In the genomic region with DNA sequence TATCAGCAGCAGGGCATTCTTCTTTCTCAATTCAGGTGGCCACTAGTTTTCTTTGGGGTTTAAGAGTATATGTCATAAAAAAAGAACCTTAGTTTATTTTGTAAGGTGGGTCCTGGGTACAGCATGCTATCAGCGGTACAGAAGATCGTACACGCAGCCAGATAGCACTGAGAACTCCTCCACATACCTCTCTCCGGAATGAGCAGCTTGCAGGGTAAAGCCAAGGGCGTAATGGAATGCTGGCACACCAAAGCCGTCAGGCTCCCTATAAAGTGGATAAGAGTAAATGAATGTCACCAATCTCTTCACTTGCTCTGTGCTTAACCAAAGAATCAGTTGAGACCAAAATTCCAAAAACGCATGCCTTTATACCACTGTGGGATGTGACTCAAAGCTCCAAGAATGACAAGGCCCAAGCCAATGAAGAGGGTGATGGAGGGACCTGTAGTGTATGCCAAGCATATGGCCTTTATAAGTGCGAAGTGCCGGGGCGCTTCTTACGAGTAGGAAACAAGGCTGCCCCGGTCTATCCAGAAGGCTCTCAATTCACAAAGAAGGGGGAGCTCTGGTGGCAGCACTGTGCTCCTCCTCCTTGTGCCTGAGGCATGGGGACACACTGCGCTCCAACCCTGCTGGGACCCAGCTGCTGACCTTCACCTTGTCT, we compare ENCODE assay signal across 22 mouse cellular contexts.
A peak's percentile ranks its signal among the peaks of the same experiment; 100 is the strongest.
DNase-seq lines count a peak whose midpoint lies in the region; ATAC-seq and TF ChIP-seq lines count a peak whose summit lies in the region.
"Had no signal": no experiment of that assay in that cellular context is flagged by ENCODE, and none has a peak within 500 bp of the region (broad histone marks: within the 10 kb centered on the region; RNA-seq: fewer than 3 reads in every experiment).

No protein-coding gene starts in this region.

- no peak for TF ChIP-seq CTCF in C2C12 (IDR thresholded peaks at IDR 0.05; ENCODE audit: control insufficient read depth, insufficient read depth, insufficient read length)
- TF ChIP-seq CTCF in embryonic fibroblast, embryonic 13.5 days (IDR thresholded peaks at IDR 0.05; ENCODE audit: borderline replicate concordance, insufficient read depth, low read length), result no peak

- TF ChIP-seq POLR2A in embryonic fibroblast, embryonic 13.5 days (IDR thresholded peaks at IDR 0.05; ENCODE audit: low read depth, low read length), result no peak

- 63% methylated on average over 13 of the region's 13 CpGs for WGBS in heart, embryonic 13.5 days
- WGBS in limb, embryonic 13.5 days, result 90% methylated on average over 13 of the region's 13 CpGs
- 95% methylated on average over 13 of the region's 13 CpGs for WGBS in limb, embryonic 10.5 days

- H3K4me2 ChIP-seq in heart, embryonic 13.5 days, result no peak overlapping the region
- no peak overlapping the region for H3K4me2 ChIP-seq in limb, embryonic 13.5 days (replicated peaks)
- H3K4me2 ChIP-seq: embryonic facial prominence, embryonic 12.5 days; midbrain, embryonic 12.5 days; neural tube, embryonic 13.5 days had no signal

- H3ac ChIP-seq in C2C12 (ENCODE audit: control insufficient read depth, insufficient read length, low read depth), result peak overlapping the region; percentile 43

- H3K36me3 ChIP-seq in heart, embryonic 13.5 days, result peaks cover 86% of the 10 kb centered on the region
- peaks cover 86% of the 10 kb centered on the region for H3K36me3 ChIP-seq in limb, embryonic 13.5 days
- H3K36me3 ChIP-seq in limb, embryonic 10.5 days, result peaks cover 98% of the 10 kb centered on the region
- H3K36me3 ChIP-seq in C2C12 (ENCODE audit: control insufficient read depth, insufficient read depth), result peaks cover 88% of the 10 kb centered on the region
- H3K36me3 ChIP-seq: midbrain, embryonic 12.5 days; neural tube, embryonic 13.5 days had no signal

- intact Hi-C loops in heart, postnatal 25 days (cut with DNase I), result loop anchor here (10.0 kb wide), 1 partner anchor 680 kb away; no protein-coding TSS in a partner anchor

- no peak overlapping the region for H3K4me3 ChIP-seq in heart, embryonic 13.5 days
- H3K4me3 ChIP-seq in limb, embryonic 13.5 days, result no peak overlapping the region
- H3K4me3 ChIP-seq in limb, embryonic 10.5 days, result no peak overlapping the region
- no peak overlapping the region for H3K4me3 ChIP-seq in C2C12 (ENCODE audit: insufficient read depth, poor library complexity, severe bottlenecking)
- H3K4me3 ChIP-seq in embryonic fibroblast, embryonic 13.5 days (ENCODE audit: insufficient read depth, low read length), result no peak overlapping the region
- H3K4me3 ChIP-seq: embryonic facial prominence, embryonic 12.5 days; forebrain, embryonic 10.5 days; midbrain, embryonic 12.5 days; neural tube, embryonic 13.5 days had no signal

- peaks cover 40% of the 10 kb centered on the region for H3K4me1 ChIP-seq in heart, embryonic 13.5 days
- peaks cover 24% of the 10 kb centered on the region for H3K4me1 ChIP-seq in limb, embryonic 13.5 days
- H3K4me1 ChIP-seq in limb, embryonic 10.5 days, result no peaks in the 10 kb centered on the region
- H3K4me1 ChIP-seq in embryonic fibroblast, embryonic 13.5 days (ENCODE audit: control insufficient read depth, insufficient read depth, low read length), result peaks cover 8% of the 10 kb centered on the region
- H3K4me1 ChIP-seq: embryonic facial prominence, embryonic 12.5 days; forebrain, embryonic 10.5 days had no signal

- peak overlapping the region; percentile 76 for H3K27ac ChIP-seq in heart, embryonic 13.5 days (replicated peaks)
- H3K27ac ChIP-seq in limb, embryonic 13.5 days, result peak overlapping the region; percentile 48; the same call in 1 of the 2 replicates
- H3K27ac ChIP-seq in limb, embryonic 10.5 days, result no peak overlapping the region
- peak overlapping the region; percentile 99 for H3K27ac ChIP-seq in embryonic fibroblast, embryonic 13.5 days (ENCODE audit: insufficient read depth, low read length)
- H3K27ac ChIP-seq: embryonic facial prominence, embryonic 12.5 days; forebrain, embryonic 10.5 days; liver, embryonic 14.5 days; midbrain, embryonic 12.5 days had no signal

- DNase-seq in heart, postnatal 25 days (ENCODE audit: low spot score), result no peak
- no peak for DNase-seq in limb, embryonic 10.5 days (ENCODE audit: low spot score)
- DNase-seq in embryo, embryonic 11 days, result no peak
- no peak for DNase-seq in kidney, postnatal 14 days
- DNase-seq: cerebellum, postnatal 25 days; kidney, adult 18-20 months; kidney, postnatal 25 days; layer of hippocampus, postnatal 36 days; left cerebral cortex, postnatal 4 days; lung, postnatal 36 days; thymus, adult 18-20 months had no signal

- no peaks in the 10 kb centered on the region for H3K9me3 ChIP-seq in heart, embryonic 13.5 days
- H3K9me3 ChIP-seq in limb, embryonic 13.5 days, result no peaks in the 10 kb centered on the region
- H3K9me3 ChIP-seq in limb, embryonic 10.5 days (replicated peaks), result no peaks in the 10 kb centered on the region
- H3K9me3 ChIP-seq: embryonic facial prominence, embryonic 12.5 days; forebrain, embryonic 10.5 days; midbrain, embryonic 12.5 days; neural tube, embryonic 13.5 days had no signal

- peaks cover 64% of the 10 kb centered on the region for H3K79me2 ChIP-seq in C2C12 (ENCODE audit: control insufficient read depth, insufficient read depth)

- peaks cover 23% of the 10 kb centered on the region for H3K79me3 ChIP-seq in C2C12 (ENCODE audit: low read depth)

- H3K9ac ChIP-seq in heart, embryonic 13.5 days, result no peak overlapping the region
- no peak overlapping the region for H3K9ac ChIP-seq in limb, embryonic 13.5 days
- H3K9ac ChIP-seq: embryonic facial prominence, embryonic 12.5 days; liver, embryonic 14.5 days; midbrain, embryonic 12.5 days; neural tube, embryonic 13.5 days had no signal

- H3K27me3 ChIP-seq in heart, embryonic 13.5 days (replicated peaks), result no peaks in the 10 kb centered on the region
- no peaks in the 10 kb centered on the region for H3K27me3 ChIP-seq in limb, embryonic 13.5 days
- H3K27me3 ChIP-seq in limb, embryonic 10.5 days (ENCODE audit: low read depth, poor library complexity, severe bottlenecking), result no peaks in the 10 kb centered on the region
- no peaks in the 10 kb centered on the region for H3K27me3 ChIP-seq in C2C12 (ENCODE audit: control insufficient read depth, insufficient read depth, insufficient read length)
- H3K27me3 ChIP-seq: embryonic facial prominence, embryonic 12.5 days; midbrain, embryonic 12.5 days; neural tube, embryonic 13.5 days had no signal

- ATAC-seq in heart, embryonic 13.5 days (ENCODE audit: extremely low read depth, insufficient number of reproducible peaks, low FRiP score, low TSS enrichment), result no peak
- no peak for ATAC-seq in limb, embryonic 13.5 days (ENCODE audit: low FRiP score, low read depth)
- ATAC-seq: activated CD4-positive, CD25-positive, alpha-beta regulatory T cell, adult 4 months; CD4-positive, CD25-positive, alpha-beta regulatory T cell, adult 4 months had no signal

TF ChIP-seq in C2C12, 6 proteins besides CTCF, POLR2A, EP300 and RAD21:
- TF ChIP-seq USF1 (IDR thresholded peaks at IDR 0.05; ENCODE audit: low read depth) (no peak), MAX (IDR thresholded peaks at IDR 0.05) (peak; percentile 99), FOSL1 (IDR thresholded peaks at IDR 0.05; ENCODE audit: insufficient read depth, low read length, poor library complexity, severe bottlenecking) (peak; percentile 4), CEBPB (IDR thresholded peaks at IDR 0.05; ENCODE audit: low read depth) (no peak), MYOG (IDR thresholded peaks at IDR 0.05; ENCODE audit: control insufficient read depth, extremely low read depth, insufficient read length) (no peak), MYOD1 (IDR thresholded peaks at IDR 0.05; ENCODE audit: control insufficient read depth, insufficient read length, low read depth) (no peak)
